Mouse (Mus musculus): Measurements from ENCODE around the gene Mical3. TPM values are rescaled to one million over a fixed set of nuclear protein-coding genes. Genes with fewer than 3 reads are reported as not detected.

Mical3 gene
- polyA plus RNA-seq, 1 experiment: 10.3 TPM

- Histone ChIP-seq H3K36me3 (ENCODE audit: control insufficient read depth, insufficient read depth) (no peaks in the 10 kb centered on the region), H3K4me3 (ENCODE audit: insufficient read depth, poor library complexity, severe bottlenecking) (no peak overlapping the region), H3K79me2 (ENCODE audit: control insufficient read depth, insufficient read depth) (no peaks in the 10 kb centered on the region), H3K27me3 (ENCODE audit: control insufficient read depth, insufficient read depth, insufficient read length) (no peaks in the 10 kb centered on the region), H3K79me3 (ENCODE audit: low read depth) (no peaks in the 10 kb centered on the region), H3ac (ENCODE audit: control insufficient read depth, insufficient read length, low read depth) (no peak overlapping the region)
- TF ChIP-seq CTCF (IDR thresholded peaks at IDR 0.05; ENCODE audit: control insufficient read depth, insufficient read depth, insufficient read length) (no peak), MYOD1 (IDR thresholded peaks at IDR 0.05; ENCODE audit: control insufficient read depth, insufficient read length, low read depth) (no peak), USF1 (IDR thresholded peaks at IDR 0.05; ENCODE audit: low read depth) (no peak), MAX (IDR thresholded peaks at IDR 0.05) (no peak), MYOG (IDR thresholded peaks at IDR 0.05; ENCODE audit: control insufficient read depth, extremely low read depth, insufficient read length) (no peak), FOSL1 (IDR thresholded peaks at IDR 0.05; ENCODE audit: insufficient read depth, low read length, poor library complexity, severe bottlenecking) (no peak), CEBPB (IDR thresholded peaks at IDR 0.05; ENCODE audit: low read depth) (no peak)
Observed at GRCm38 (mm10) chr6:120986172-120986571, 144.6 kb downstream of the Mical3 start.

- no peak overlapping the region for H3ac ChIP-seq (ENCODE audit: control insufficient read depth, insufficient read length, low read depth)
- TF ChIP-seq FOSL1 (IDR thresholded peaks at IDR 0.05; ENCODE audit: insufficient read depth, low read length, poor library complexity, severe bottlenecking) (no peak), CEBPB (IDR thresholded peaks at IDR 0.05; ENCODE audit: low read depth) (no peak), MAX (IDR thresholded peaks at IDR 0.05) (no peak), MYOG (IDR thresholded peaks at IDR 0.05; ENCODE audit: control insufficient read depth, extremely low read depth, insufficient read length) (no peak), MYOD1 (IDR thresholded peaks at IDR 0.05; ENCODE audit: control insufficient read depth, insufficient read length, low read depth) (no peak), USF1 (IDR thresholded peaks at IDR 0.05; ENCODE audit: low read depth) (no peak), CTCF (IDR thresholded peaks at IDR 0.05; ENCODE audit: control insufficient read depth, insufficient read depth, insufficient read length) (no peak)
- H3K27me3 ChIP-seq (ENCODE audit: control insufficient read depth, insufficient read depth, insufficient read length): no peaks in the 10 kb centered on the region
- H3K36me3 ChIP-seq (ENCODE audit: control insufficient read depth, insufficient read depth): no peaks in the 10 kb centered on the region
- no peaks in the 10 kb centered on the region for H3K79me2 ChIP-seq (ENCODE audit: control insufficient read depth, insufficient read depth)
- H3K4me3 ChIP-seq (ENCODE audit: insufficient read depth, poor library complexity, severe bottlenecking): no peak overlapping the region
- H3K79me3 ChIP-seq (ENCODE audit: low read depth): no peaks in the 10 kb centered on the region
Observed at GRCm38 (mm10) chr6:120982314-120982713, 148.5 kb downstream of the Mical3 start.

GRCm38 (mm10) chr6:120981537-120981936, 149.3 kb downstream of the Mical3 start:
- Histone ChIP-seq H3K79me2 (ENCODE audit: control insufficient read depth, insufficient read depth) (no peaks in the 10 kb centered on the region), H3K4me3 (ENCODE audit: insufficient read depth, poor library complexity, severe bottlenecking) (no peak overlapping the region), H3ac (ENCODE audit: control insufficient read depth, insufficient read length, low read depth) (no peak overlapping the region), H3K36me3 (ENCODE audit: control insufficient read depth, insufficient read depth) (no peaks in the 10 kb centered on the region), H3K79me3 (ENCODE audit: low read depth) (no peaks in the 10 kb centered on the region), H3K27me3 (ENCODE audit: control insufficient read depth, insufficient read depth, insufficient read length) (no peaks in the 10 kb centered on the region)
- peak; percentile 15 for TF ChIP-seq MYOD1 (IDR thresholded peaks at IDR 0.05; ENCODE audit: control insufficient read depth, insufficient read length, low read depth)
- no peak for TF ChIP-seq CEBPB (IDR thresholded peaks at IDR 0.05; ENCODE audit: low read depth)
- TF ChIP-seq MYOG (IDR thresholded peaks at IDR 0.05; ENCODE audit: control insufficient read depth, extremely low read depth, insufficient read length): no peak
- no peak for TF ChIP-seq MAX (IDR thresholded peaks at IDR 0.05)
- TF ChIP-seq FOSL1 (IDR thresholded peaks at IDR 0.05; ENCODE audit: insufficient read depth, low read length, poor library complexity, severe bottlenecking): peak; percentile 82
- no peak for TF ChIP-seq CTCF (IDR thresholded peaks at IDR 0.05; ENCODE audit: control insufficient read depth, insufficient read depth, insufficient read length)
- no peak for TF ChIP-seq USF1 (IDR thresholded peaks at IDR 0.05; ENCODE audit: low read depth)

GRCm38 (mm10) chr6:120978019-120978621, 152.7 kb downstream of the Mical3 start:
- Histone ChIP-seq H3K4me3 (ENCODE audit: insufficient read depth, poor library complexity, severe bottlenecking) (no peak overlapping the region), H3K36me3 (ENCODE audit: control insufficient read depth, insufficient read depth) (no peaks in the 10 kb centered on the region), H3K79me2 (ENCODE audit: control insufficient read depth, insufficient read depth) (no peaks in the 10 kb centered on the region), H3K79me3 (ENCODE audit: low read depth) (no peaks in the 10 kb centered on the region), H3K27me3 (ENCODE audit: control insufficient read depth, insufficient read depth, insufficient read length) (no peaks in the 10 kb centered on the region), H3ac (ENCODE audit: control insufficient read depth, insufficient read length, low read depth) (peak overlapping the region; percentile 39)
- TF ChIP-seq CEBPB (IDR thresholded peaks at IDR 0.05; ENCODE audit: low read depth) (no peak), FOSL1 (IDR thresholded peaks at IDR 0.05; ENCODE audit: insufficient read depth, low read length, poor library complexity, severe bottlenecking) (no peak), MAX (IDR thresholded peaks at IDR 0.05) (no peak), USF1 (IDR thresholded peaks at IDR 0.05; ENCODE audit: low read depth) (no peak), CTCF (IDR thresholded peaks at IDR 0.05; ENCODE audit: control insufficient read depth, insufficient read depth, insufficient read length) (no peak), MYOG (IDR thresholded peaks at IDR 0.05; ENCODE audit: control insufficient read depth, extremely low read depth, insufficient read length) (no peak), MYOD1 (IDR thresholded peaks at IDR 0.05; ENCODE audit: control insufficient read depth, insufficient read length, low read depth) (no peak)

GRCm38 (mm10) chr6:120976991-120977390, 153.8 kb downstream of the Mical3 start:
- TF ChIP-seq MYOD1 (IDR thresholded peaks at IDR 0.05; ENCODE audit: control insufficient read depth, insufficient read length, low read depth) (no peak), USF1 (IDR thresholded peaks at IDR 0.05; ENCODE audit: low read depth) (no peak), CEBPB (IDR thresholded peaks at IDR 0.05; ENCODE audit: low read depth) (no peak), CTCF (IDR thresholded peaks at IDR 0.05; ENCODE audit: control insufficient read depth, insufficient read depth, insufficient read length) (no peak), FOSL1 (IDR thresholded peaks at IDR 0.05; ENCODE audit: insufficient read depth, low read length, poor library complexity, severe bottlenecking) (no peak), MYOG (IDR thresholded peaks at IDR 0.05; ENCODE audit: control insufficient read depth, extremely low read depth, insufficient read length) (no peak), MAX (IDR thresholded peaks at IDR 0.05) (no peak)
- Histone ChIP-seq H3K79me3 (ENCODE audit: low read depth) (no peaks in the 10 kb centered on the region), H3K27me3 (ENCODE audit: control insufficient read depth, insufficient read depth, insufficient read length) (no peaks in the 10 kb centered on the region), H3K36me3 (ENCODE audit: control insufficient read depth, insufficient read depth) (no peaks in the 10 kb centered on the region), H3K79me2 (ENCODE audit: control insufficient read depth, insufficient read depth) (no peaks in the 10 kb centered on the region), H3K4me3 (ENCODE audit: insufficient read depth, poor library complexity, severe bottlenecking) (no peak overlapping the region), H3ac (ENCODE audit: control insufficient read depth, insufficient read length, low read depth) (no peak overlapping the region)

All from C2C12 (cell line).